Mouse (Mus musculus) ES-Bruce4 (cell line): Measurements from ENCODE around the gene Hinfp.

ENCODE experiments used
- CTCF ChIP-seq: IDR thresholded peaks from one replicate; pipeline ENCODE4 v1.8.1; 2011; ENCODE audit warnings: low read depth, low read length
- EP300 ChIP-seq: IDR thresholded peaks from 2 replicates; pipeline ENCODE4 v1.6.1; 2011; ENCODE audit warnings: low read depth, low read length; ENCODE audit not compliant: insufficient read depth
- POLR2A ChIP-seq: IDR thresholded peaks from one replicate; pipeline ENCODE4 v1.8.1; 2011; ENCODE audit warnings: low read length; ENCODE audit not compliant: insufficient read depth

GRCm38 (mm10) chr9:44318826-44319095, 13.3 kb upstream of the Hinfp start:
- TF ChIP-seq EP300 = no peak
- no peak for TF ChIP-seq CTCF
- TF ChIP-seq POLR2A = no peak
